Mouse (Mus musculus) CH12.LX (cell line): ENCODE data around the gene Phf7.

Experiments used
- CTCF ChIP-seq, 2 experiments: IDR thresholded peaks in 1 of 2; conservative IDR thresholded peaks in 1 of 2; 2 replicates each; pipeline ENCODE4 v1.5.1; 2011 to 2012; ENCODE audit warnings: low read depth in 2 of 2, low read length in 2 of 2, improper control_type of control experiment in 1 of 2, inconsistent platforms in 1 of 2, mild to moderate bottlenecking in 1 of 2, moderate library complexity in 1 of 2
- EP300 ChIP-seq: IDR thresholded peaks from 2 replicates; pipeline ENCODE4 v1.6.1; 2011; ENCODE audit warnings: low read length, improper control_type of control experiment
- ETS1 ChIP-seq: conservative IDR thresholded peaks from 2 replicates; pipeline ENCODE4 v1.6.1; 2012; ENCODE audit warnings: low read depth, mild to moderate bottlenecking, inconsistent platforms, low read length, improper control_type of control experiment, moderate library complexity
- POLR2A ChIP-seq: IDR thresholded peaks from 2 replicates; pipeline ENCODE4 v1.6.1; 2011; ENCODE audit warnings: low read depth, mild to moderate bottlenecking, improper control_type of control experiment, low read length
- SIN3A ChIP-seq: IDR thresholded peaks from 2 replicates; pipeline ENCODE4 v1.6.1; 2012; ENCODE audit warnings: low read length, improper control_type of control experiment, inconsistent platforms

DNA sequence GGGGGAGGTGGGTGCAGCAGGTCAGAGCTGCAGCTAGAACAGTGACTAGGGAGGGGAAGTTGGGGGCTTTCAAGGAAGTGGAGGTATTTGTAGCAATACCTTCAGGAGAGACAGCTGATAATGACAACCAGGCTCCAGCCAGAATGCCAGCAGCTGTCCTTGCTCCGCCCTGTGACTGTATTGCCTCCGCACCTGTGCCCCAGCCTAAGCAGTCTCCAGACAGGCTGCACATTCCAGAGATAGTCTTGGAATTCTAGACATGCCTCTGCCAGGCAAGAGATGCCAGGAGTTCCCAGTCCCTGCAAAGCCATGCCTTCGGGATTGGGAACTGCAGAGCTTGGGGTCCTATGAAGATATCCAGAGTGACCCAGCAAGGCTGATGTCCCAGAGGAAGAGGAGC, 38.6 kb downstream of the Phf7 start:
- TF ChIP-seq ETS1 (no peak), EP300 (no peak), POLR2A (no peak), CTCF (conservative IDR thresholded peaks at IDR 0.05 in 1 of 2, IDR thresholded peaks at IDR 0.05 in 1 of 2; ENCODE audit: low read depth in 2 of 2, low read length in 2 of 2) (no peak), SIN3A (no peak)
